Mouse (Mus musculus) MEL (cell line): ENCODE measurements at regions not wholly inside any gene's neighbourhood (a gene's known extent, or its start where the extent isn't known, plus 50 kb on each side); places are given as distances from the start of the nearest gene placed in this dataset.

Experiments
- DNase-seq: peaks from one replicate; pipeline ENCODE4 v3.0.0; 2011; ENCODE audit warnings: low read depth, low spot score
- H3K27ac ChIP-seq: 2 replicates; pipeline ENCODE4 v1.5.1; 2012; ENCODE audit warnings: low read depth, mild to moderate bottlenecking, control low read depth, low read length, moderate library complexity; ENCODE audit not compliant: control insufficient read depth
- H3K27me3 ChIP-seq, 2 experiments: fragments of 150-350 bp in 1 of 2; sonication (generic) in 1 of 2; 2 replicates each; pipeline ENCODE4 v1.6.1; 2012; ENCODE audit warnings: low read length in 2 of 2, mild to moderate bottlenecking in 2 of 2, improper control_type of control experiment in 1 of 2, moderate library complexity in 1 of 2; ENCODE audit not compliant: insufficient read depth in 2 of 2, control insufficient read depth in 1 of 2
- H3K36me3 ChIP-seq, 2 experiments: 2 replicates each; pipeline ENCODE4 v1.6.1; 2012 to 2014; ENCODE audit warnings: low read length in 2 of 2, improper control_type of control experiment in 1 of 2, inconsistent platforms in 1 of 2, mild to moderate bottlenecking in 1 of 2; ENCODE audit not compliant: insufficient read depth in 2 of 2, control insufficient read depth in 1 of 2
- H3K4me1 ChIP-seq, 2 experiments: fragments of 150-350 bp in 1 of 2; sonication (generic) in 1 of 2; 2 replicates each; pipeline ENCODE4 v1.6.1; 2012; ENCODE audit warnings: low read length in 2 of 2, improper control_type of control experiment in 1 of 2, mild to moderate bottlenecking in 1 of 2; ENCODE audit not compliant: insufficient read depth in 2 of 2, control insufficient read depth in 1 of 2
- H3K4me3 ChIP-seq, 2 experiments: fragments of 150-350 bp in 1 of 2; sonication (generic) in 1 of 2; 2 replicates each; pipeline ENCODE4 v1.5.1; 2012; ENCODE audit warnings: low read depth in 2 of 2, low read length in 2 of 2, mild to moderate bottlenecking in 2 of 2, moderate library complexity in 2 of 2, control low read depth in 1 of 2, improper control_type of control experiment in 1 of 2; ENCODE audit not compliant: control insufficient read depth in 1 of 2, insufficient read depth in 1 of 2
- H3K79me2 ChIP-seq: 2 replicates; pipeline ENCODE4 v1.6.1; 2012; ENCODE audit warnings: mild to moderate bottlenecking, low read length, moderate library complexity; ENCODE audit not compliant: control insufficient read depth, poor library complexity, insufficient read depth
- H3K9ac ChIP-seq: 2 replicates; pipeline ENCODE4 v1.6.1; 2012; ENCODE audit warnings: low read depth, mild to moderate bottlenecking, control low read depth, low read length, moderate library complexity; ENCODE audit not compliant: control insufficient read depth, poor library complexity, severe bottlenecking
- H3K9me3 ChIP-seq: fragments of 150-350 bp; sonication (generic); replicated peaks from 2 replicates; pipeline ENCODE4 v1.6.1; 2012; ENCODE audit warnings: mild to moderate bottlenecking, low read length, improper control_type of control experiment, moderate library complexity; ENCODE audit not compliant: insufficient read depth
- CTCF ChIP-seq, 3 experiments: IDR thresholded peaks in 2 of 3; conservative IDR thresholded peaks in 1 of 3; 2 replicates each; pipeline ENCODE4 v1.5.1; 2011 to 2012; ENCODE audit warnings: low read length in 3 of 3, low read depth in 2 of 3, mild to moderate bottlenecking in 2 of 3, improper control_type of control experiment in 1 of 3, inconsistent platforms in 1 of 3, mixed read lengths in 1 of 3, moderate library complexity in 1 of 3; ENCODE audit not compliant: control insufficient read depth in 1 of 3, insufficient read depth in 1 of 3, poor library complexity in 1 of 3, severe bottlenecking in 1 of 3
- E2F4 ChIP-seq: IDR thresholded peaks from 2 replicates; pipeline ENCODE4 v1.6.1; 2011; ENCODE audit warnings: low read depth, low read length, improper control_type of control experiment, borderline replicate concordance
- EP300 ChIP-seq, 2 experiments: IDR thresholded peaks; 2 replicates each; pipeline ENCODE4 v1.6.1; 2011; ENCODE audit warnings: improper control_type of control experiment in 2 of 2, low read length in 2 of 2, low read depth in 1 of 2, mild to moderate bottlenecking in 1 of 2
- ETS1 ChIP-seq: IDR thresholded peaks from 2 replicates; pipeline ENCODE4 v1.6.1; 2012; ENCODE audit warnings: low read depth, mild to moderate bottlenecking, inconsistent platforms, low read length, improper control_type of control experiment, moderate library complexity
- MAFK ChIP-seq: IDR thresholded peaks from 2 replicates; pipeline ENCODE4 v1.6.1; 2011; ENCODE audit warnings: low read depth, mild to moderate bottlenecking, low read length, improper control_type of control experiment, borderline replicate concordance
- MEF2A ChIP-seq: IDR thresholded peaks from 2 replicates; pipeline ENCODE4 v1.6.1; 2014; ENCODE audit warnings: low read depth, mild to moderate bottlenecking, inconsistent platforms, low read length, improper control_type of control experiment; ENCODE audit not compliant: poor library complexity, insufficient replicate concordance, severe bottlenecking; ENCODE audit errors: extremely low read depth
- MXI1 ChIP-seq: IDR thresholded peaks from 2 replicates; pipeline ENCODE4 v1.6.1; 2011; ENCODE audit warnings: mild to moderate bottlenecking, low read depth, low read length, improper control_type of control experiment
- MYC ChIP-seq: IDR thresholded peaks from 2 replicates; pipeline ENCODE4 v1.6.1; 2011; ENCODE audit warnings: low read depth, mild to moderate bottlenecking, low read length, improper control_type of control experiment, moderate library complexity
- NELFE ChIP-seq: IDR thresholded peaks from 2 replicates; pipeline ENCODE4 v1.6.1; 2011; ENCODE audit warnings: low read depth, low read length, improper control_type of control experiment
- NRF1 ChIP-seq: IDR thresholded peaks from 2 replicates; pipeline ENCODE4 v1.6.1; 2014; ENCODE audit warnings: low read depth, mild to moderate bottlenecking, inconsistent platforms, low read length, improper control_type of control experiment, moderate library complexity; ENCODE audit not compliant: poor library complexity, insufficient read depth, severe bottlenecking
- RAD21 ChIP-seq: IDR thresholded peaks from 2 replicates; pipeline ENCODE4 v1.6.1; 2011; ENCODE audit warnings: mild to moderate bottlenecking, low read depth, low read length, improper control_type of control experiment
- RCOR1 ChIP-seq: IDR thresholded peaks from 2 replicates; pipeline ENCODE4 v1.6.1; 2012; ENCODE audit warnings: low read depth, mild to moderate bottlenecking, inconsistent platforms, low read length, improper control_type of control experiment
- SIN3A ChIP-seq: IDR thresholded peaks from 2 replicates; pipeline ENCODE4 v1.6.1; 2012; ENCODE audit warnings: low read length, improper control_type of control experiment, inconsistent platforms
- TBP ChIP-seq: IDR thresholded peaks from 2 replicates; pipeline ENCODE4 v1.8.0; 2011; ENCODE audit warnings: low read depth, low read length, improper control_type of control experiment
- UBTF ChIP-seq: IDR thresholded peaks from 2 replicates; pipeline ENCODE4 v1.6.1; 2012; ENCODE audit warnings: low read depth, mild to moderate bottlenecking, inconsistent platforms, low read length, improper control_type of control experiment, moderate library complexity, borderline replicate concordance; ENCODE audit not compliant: insufficient read depth
- USF1 ChIP-seq: IDR thresholded peaks from 2 replicates; pipeline ENCODE4 v1.6.1; 2014; ENCODE audit warnings: low read depth, mild to moderate bottlenecking, inconsistent platforms, low read length, improper control_type of control experiment, moderate library complexity
- USF2 ChIP-seq, 2 experiments: IDR thresholded peaks; 2 replicates each; pipeline ENCODE4 v1.6.1; 2011 to 2012; ENCODE audit warnings: improper control_type of control experiment in 2 of 2, low read length in 2 of 2, borderline replicate concordance in 1 of 2, inconsistent platforms in 1 of 2, low read depth in 1 of 2, mild to moderate bottlenecking in 1 of 2; ENCODE audit not compliant: insufficient read depth in 1 of 2
- ZC3H11A ChIP-seq: IDR thresholded peaks from 2 replicates; pipeline ENCODE4 v1.6.1; 2012; ENCODE audit warnings: low read depth, mild to moderate bottlenecking, inconsistent platforms, low read length, improper control_type of control experiment
- ZKSCAN1 ChIP-seq: IDR thresholded peaks from 2 replicates; pipeline ENCODE4 v1.6.1; 2012; ENCODE audit warnings: low read depth, mild to moderate bottlenecking, inconsistent platforms, low read length, improper control_type of control experiment, moderate library complexity
- ZNF384 ChIP-seq: IDR thresholded peaks from 2 replicates; pipeline ENCODE4 v1.6.1; 2012; ENCODE audit warnings: low read depth, mild to moderate bottlenecking, inconsistent platforms, low read length, improper control_type of control experiment

GRCm38 (mm10) chr10:96863230-96863629 is 246.4 kb downstream of the Btg1 start:
- no peaks in the 10 kb centered on the region for H3K79me2 ChIP-seq
- no peak for TF ChIP-seq SIN3A
- TF ChIP-seq MXI1, result no peak
- no peak for TF ChIP-seq MEF2A
- TF ChIP-seq EP300 (IDR thresholded peaks at IDR 0.05; ENCODE audit: low read depth in 1 of 2, low read length in 2 of 2), result no peak
- no peak for TF ChIP-seq USF1
- no peak for TF ChIP-seq TBP
- no peak for TF ChIP-seq NELFE
- TF ChIP-seq NRF1, result no peak
- TF ChIP-seq USF2 (IDR thresholded peaks at IDR 0.05; ENCODE audit: borderline replicate concordance in 1 of 2, insufficient read depth in 1 of 2, low read depth in 1 of 2, low read length in 2 of 2), result no peak
- no peak for TF ChIP-seq ZNF384
- no peak for TF ChIP-seq E2F4
- DNase-seq, result no peak
- H3K4me1 ChIP-seq, result no peaks in the 10 kb centered on the region
- no peak overlapping the region for H3K27ac ChIP-seq
- H3K4me3 ChIP-seq, result no peak overlapping the region
- H3K9me3 ChIP-seq, result no peaks in the 10 kb centered on the region
- no peaks in the 10 kb centered on the region for H3K27me3 ChIP-seq
- H3K36me3 ChIP-seq, result no peaks in the 10 kb centered on the region
- H3K9ac ChIP-seq, result no peak overlapping the region

GRCm38 (mm10) chr10:96866468-96866867 is 249.7 kb downstream of the Btg1 start:
- H3K9me3 ChIP-seq, result no peaks in the 10 kb centered on the region
- H3K4me3 ChIP-seq, result no peak overlapping the region
- H3K27me3 ChIP-seq, result no peaks in the 10 kb centered on the region
- no peak overlapping the region for H3K27ac ChIP-seq
- no peak for TF ChIP-seq RAD21
- TF ChIP-seq ETS1, result no peak
- TF ChIP-seq SIN3A, result no peak
- no peak for TF ChIP-seq ZC3H11A
- TF ChIP-seq UBTF, result no peak
- TF ChIP-seq RCOR1, result no peak
- TF ChIP-seq CTCF (IDR thresholded peaks at IDR 0.05 in 2 of 3, conservative IDR thresholded peaks at IDR 0.05 in 1 of 3; ENCODE audit: control insufficient read depth in 1 of 3, insufficient read depth in 1 of 3, low read depth in 2 of 3, low read length in 3 of 3, poor library complexity in 1 of 3, severe bottlenecking in 1 of 3), result no peak
- TF ChIP-seq ZKSCAN1, result no peak
- no peak for TF ChIP-seq MXI1
- no peak for TF ChIP-seq MYC
- no peak for TF ChIP-seq MAFK
- TF ChIP-seq ZNF384, result no peak
- H3K79me2 ChIP-seq, result no peaks in the 10 kb centered on the region
- no peaks in the 10 kb centered on the region for H3K36me3 ChIP-seq
- no peak overlapping the region for H3K9ac ChIP-seq
- no peaks in the 10 kb centered on the region for H3K4me1 ChIP-seq
- no peak for DNase-seq
